Mouse (Mus musculus) CH12.LX (cell line): ENCODE results near the gene Shq1. TPM values are rescaled to one million over a fixed set of nuclear protein-coding genes. Genes with fewer than 3 reads are reported as not detected.

Experiments used
- DNase-seq: peaks from one replicate; pipeline ENCODE4 v3.0.0-alpha.2; 2013; ENCODE audit errors: extremely low read depth
- H3K27ac ChIP-seq: 2 replicates; pipeline ENCODE4 v1.5.1; 2012; ENCODE audit warnings: low read depth, mild to moderate bottlenecking, control low read depth, moderate library complexity; ENCODE audit not compliant: insufficient read depth
- H3K27me3 ChIP-seq: replicated peaks from 2 replicates; pipeline ENCODE3; 2012; ENCODE audit warnings: inconsistent platforms
- H3K36me3 ChIP-seq, 2 experiments: replicated peaks in 1 of 2; 2 replicates each; pipeline versions ENCODE3 to v1.6.1; 2012; ENCODE audit warnings: inconsistent platforms in 1 of 2, low read length in 1 of 2, mild to moderate bottlenecking in 1 of 2, mixed read lengths in 1 of 2, moderate library complexity in 1 of 2; ENCODE audit not compliant: control insufficient read depth in 1 of 2, insufficient read depth in 1 of 2
- H3K4me1 ChIP-seq, 2 experiments: 2 replicates each; pipeline ENCODE4 v1.6.1; 2012; ENCODE audit warnings: inconsistent platforms in 1 of 2, moderate library complexity in 1 of 2; ENCODE audit not compliant: insufficient read depth in 2 of 2, control insufficient read depth in 1 of 2
- H3K4me2 ChIP-seq: 2 replicates; pipeline ENCODE4 v1.6.1; 2012; ENCODE audit warnings: low read depth, mild to moderate bottlenecking, control low read depth; ENCODE audit not compliant: poor library complexity, insufficient read depth, severe bottlenecking
- H3K4me3 ChIP-seq, 3 experiments: fragments of 150-350 bp in 1 of 3; sonication (generic) in 1 of 3; replicated peaks in 1 of 3; 2 replicates each; pipeline versions ENCODE3 to v1.5.1; 2011 to 2012; ENCODE audit warnings: low read depth in 2 of 3, low read length in 2 of 3, mild to moderate bottlenecking in 2 of 3, moderate library complexity in 2 of 3, control low read depth in 1 of 3, improper control_type of control experiment in 1 of 3, inconsistent platforms in 1 of 3, mixed read lengths in 1 of 3; ENCODE audit not compliant: poor library complexity in 1 of 3
- H3K79me2 ChIP-seq: replicated peaks from 2 replicates; pipeline ENCODE4 v1.6.1; 2012; ENCODE audit warnings: mild to moderate bottlenecking, moderate library complexity; ENCODE audit not compliant: control insufficient read depth, poor library complexity, insufficient read depth, severe bottlenecking; ENCODE audit errors: extremely low read depth
- H3K9ac ChIP-seq: 2 replicates; pipeline ENCODE4 v1.6.1; 2012; ENCODE audit warnings: low read depth, mild to moderate bottlenecking, control low read depth, moderate library complexity; ENCODE audit not compliant: insufficient read depth
- H3K9me3 ChIP-seq: replicated peaks from 2 replicates; pipeline ENCODE3; 2012; ENCODE audit warnings: low read length, inconsistent platforms, mixed read lengths
- CHD2 ChIP-seq: IDR thresholded peaks from 2 replicates; pipeline ENCODE4 v1.6.1; 2011; ENCODE audit warnings: low read length, improper control_type of control experiment
- CTCF ChIP-seq, 2 experiments: IDR thresholded peaks in 1 of 2; conservative IDR thresholded peaks in 1 of 2; 2 replicates each; pipeline ENCODE4 v1.5.1; 2011 to 2012; ENCODE audit warnings: low read depth in 2 of 2, low read length in 2 of 2, improper control_type of control experiment in 1 of 2, inconsistent platforms in 1 of 2, mild to moderate bottlenecking in 1 of 2, moderate library complexity in 1 of 2
- E2F4 ChIP-seq: IDR thresholded peaks from 2 replicates; pipeline ENCODE4 v1.6.1; 2011; ENCODE audit warnings: low read depth, low read length, improper control_type of control experiment; ENCODE audit not compliant: insufficient replicate concordance
- ELF1 ChIP-seq: IDR thresholded peaks from 2 replicates; pipeline ENCODE4 v1.6.1; 2014; ENCODE audit warnings: low read depth, mild to moderate bottlenecking, inconsistent platforms, low read length, improper control_type of control experiment
- GABPA ChIP-seq: IDR thresholded peaks from 2 replicates; pipeline ENCODE4 v1.6.1; 2012; ENCODE audit warnings: low read depth, low read length, improper control_type of control experiment, inconsistent platforms; ENCODE audit not compliant: insufficient replicate concordance
- HCFC1 ChIP-seq: IDR thresholded peaks from 2 replicates; pipeline ENCODE4 v1.6.1; 2012; ENCODE audit warnings: low read depth, mild to moderate bottlenecking, inconsistent platforms, low read length, improper control_type of control experiment
- IRF4 ChIP-seq: IDR thresholded peaks from 2 replicates; pipeline ENCODE4 v1.6.1; 2014; ENCODE audit warnings: low read depth, mild to moderate bottlenecking, inconsistent platforms, low read length, improper control_type of control experiment
- JUN ChIP-seq: IDR thresholded peaks from 2 replicates; pipeline ENCODE4 v1.6.1; 2011; ENCODE audit warnings: low read depth, mild to moderate bottlenecking, low read length, improper control_type of control experiment, moderate library complexity; ENCODE audit not compliant: insufficient read depth
- MAX ChIP-seq: IDR thresholded peaks from 2 replicates; pipeline ENCODE4 v1.6.1; 2011; ENCODE audit warnings: low read length, improper control_type of control experiment
- MAZ ChIP-seq: IDR thresholded peaks from 2 replicates; pipeline ENCODE4 v1.6.1; 2012; ENCODE audit warnings: low read depth, mild to moderate bottlenecking, inconsistent platforms, low read length, improper control_type of control experiment, moderate library complexity
- MXI1 ChIP-seq: IDR thresholded peaks from 2 replicates; pipeline ENCODE4 v1.6.1; 2011; ENCODE audit warnings: mild to moderate bottlenecking, low read depth, low read length, improper control_type of control experiment
- RAD21 ChIP-seq: IDR thresholded peaks from 2 replicates; pipeline ENCODE4 v1.6.1; 2011; ENCODE audit warnings: low read depth, mild to moderate bottlenecking, low read length, improper control_type of control experiment, moderate library complexity
- RCOR1 ChIP-seq: conservative IDR thresholded peaks from 2 replicates; pipeline ENCODE4 v1.6.1; 2012; ENCODE audit warnings: low read depth, mild to moderate bottlenecking, inconsistent platforms, low read length, improper control_type of control experiment
- SMC3 ChIP-seq: IDR thresholded peaks from 2 replicates; pipeline ENCODE4 v1.6.1; 2011; ENCODE audit warnings: low read depth, low read length, improper control_type of control experiment
- TBP ChIP-seq: conservative IDR thresholded peaks from 2 replicates; pipeline ENCODE4 v1.6.1; 2011; ENCODE audit warnings: low read depth, low read length, improper control_type of control experiment
- USF1 ChIP-seq: IDR thresholded peaks from 2 replicates; pipeline ENCODE4 v1.6.1; 2014; ENCODE audit warnings: low read depth, mild to moderate bottlenecking, inconsistent platforms, low read length, improper control_type of control experiment
- ZKSCAN1 ChIP-seq: IDR thresholded peaks from 2 replicates; pipeline ENCODE4 v1.6.1; 2012; ENCODE audit warnings: low read depth, inconsistent platforms, low read length, improper control_type of control experiment, borderline replicate concordance
- ZNF384 ChIP-seq: IDR thresholded peaks from 2 replicates; pipeline ENCODE4 v1.6.1; 2012; ENCODE audit warnings: low read depth, low read length, improper control_type of control experiment, inconsistent platforms
- dilution Hi-C: fragments of 300-500 bp; cut with MboI; formaldehyde crosslinking; loops from 2 replicates; pipeline ENCODE4 v1.14.3; 2020; ENCODE audit warnings: low sequenced_read_pairs; ENCODE audit not compliant: extremely low pct_unique_long_range_greater_than_20kb, extremely low pct_ligation_motif_present
- in situ Hi-C: fragments of 300-500 bp; cut with MboI; formaldehyde crosslinking; loops from 3 replicates; pipeline ENCODE4 v1.14.3; 2019; ENCODE audit warnings: low sequenced_read_pairs, low pct_ligation_motif_present, low pct_unique_long_range_greater_than_20kb, mixed read lengths
- polyA plus RNA-seq: library from polyadenylated mRNA; unstranded; fragments of >175 nt; gene quantifications from 2 replicates; pipeline ENCODE4 v1.2.1, GENCODE M21; 2012; ENCODE audit warnings: low read depth; ENCODE audit not compliant: insufficient read length
- total RNA-seq, 2 experiments: library from RNA; depleted of rRNA; stranded (reverse); fragments of 300-350 nt in 1 of 2; fragments of >200 nt in 1 of 2; gene quantifications; 2 replicates each; pipeline ENCODE4 v1.2.3; 2012 to 2014

Gene Shq1
- total and polyA plus RNA-seq, 3 experiments = 26.6 to 32.3 (median 32.3) TPM

DNA sequence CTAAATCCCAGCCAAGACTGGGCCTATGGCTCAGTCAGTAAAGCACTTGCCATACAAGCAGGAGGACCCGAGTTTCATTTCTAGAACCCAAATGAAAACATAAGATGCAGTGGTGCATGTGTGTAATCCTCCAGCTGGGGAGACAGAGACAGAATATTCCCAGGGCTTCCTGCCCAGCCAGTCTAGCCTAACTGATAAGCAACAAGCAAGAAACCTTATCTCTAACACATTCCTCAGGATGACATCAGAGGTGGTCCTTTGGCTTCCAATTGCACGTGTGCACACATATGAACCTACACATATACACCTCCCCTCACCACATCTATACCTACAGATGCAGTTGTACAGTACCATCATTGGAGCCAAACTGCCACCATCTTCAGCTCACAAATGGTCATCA is 2.1 kb downstream of the Shq1 start:
- Histone ChIP-seq H3K9ac (no peak overlapping the region), H3K4me1 (peaks cover 7 to 24% of the 10 kb centered on the region in 2 experiments), H3K4me3 (no peak overlapping the region), H3K36me3 (peaks cover 17 to 45% of the 10 kb centered on the region in 2 experiments), H3K9me3 (no peaks in the 10 kb centered on the region), H3K79me2 (peaks cover 14% of the 10 kb centered on the region; the same call in 1 of the 2 replicates), H3K27ac (no peak overlapping the region), H3K27me3 (no peaks in the 10 kb centered on the region), H3K4me2 (no peak overlapping the region)
- dilution Hi-C loops = no loop called here
- DNase-seq = no peak
- TF ChIP-seq CTCF (conservative IDR thresholded peaks at IDR 0.05 in 1 of 2, IDR thresholded peaks at IDR 0.05 in 1 of 2; ENCODE audit: low read depth in 2 of 2, low read length in 2 of 2) = no peak
- no peak for TF ChIP-seq RCOR1
- in situ Hi-C loops = loop anchor here (5.0 kb wide), 1 partner anchor 203 kb away; no protein-coding TSS in a partner anchor

GRCm38 (mm10) chr6:100667644-100668043 is 3.3 kb downstream of the Shq1 start:
- in situ Hi-C loops = loop anchor here (5.0 kb wide), 1 partner anchor 205 kb away; no protein-coding TSS in a partner anchor
- H3K9ac ChIP-seq = no peak overlapping the region
- peaks cover 14% of the 10 kb centered on the region; the same call in 1 of the 2 replicates for H3K79me2 ChIP-seq
- dilution Hi-C loops = no loop called here
- H3K9me3 ChIP-seq = no peaks in the 10 kb centered on the region
- TF ChIP-seq ELF1 = no peak
- TF ChIP-seq RCOR1 = no peak
- TF ChIP-seq ZNF384 = no peak
- TF ChIP-seq CHD2 = no peak
- no peak for TF ChIP-seq ZKSCAN1
- no peak for TF ChIP-seq MAX
- TF ChIP-seq RAD21 = peak; percentile 22
- TF ChIP-seq HCFC1 = no peak
- TF ChIP-seq E2F4 = no peak
- peak; percentile 36; the same call in 1 of the 2 replicates for TF ChIP-seq SMC3
- TF ChIP-seq IRF4 = no peak
- no peak for TF ChIP-seq TBP
- no peak for TF ChIP-seq JUN
- no peak for TF ChIP-seq MAZ
- TF ChIP-seq MXI1 = no peak
- TF ChIP-seq USF1 = no peak
- no peak for TF ChIP-seq GABPA
- TF ChIP-seq CTCF (conservative IDR thresholded peaks at IDR 0.05 in 1 of 2, IDR thresholded peaks at IDR 0.05 in 1 of 2; ENCODE audit: low read depth in 2 of 2, low read length in 2 of 2) = peak in 1 of 2 experiments; percentile 43; a peak in 2 of 4 replicates
- H3K4me2 ChIP-seq = no peak overlapping the region
- DNase-seq = no peak
- no peak overlapping the region for H3K27ac ChIP-seq
- H3K4me1 ChIP-seq = peaks cover 7 to 24% of the 10 kb centered on the region in 2 experiments
- H3K4me3 ChIP-seq = no peak overlapping the region
- H3K27me3 ChIP-seq = no peaks in the 10 kb centered on the region
- H3K36me3 ChIP-seq = peaks cover 27 to 57% of the 10 kb centered on the region in 2 experiments
